Mouse (Mus musculus) heart, postnatal 0 days (tissue): ENCODE data around the gene Ficd. TPM values are rescaled to one million over a fixed set of nuclear protein-coding genes. Genes with fewer than 3 reads are reported as not detected.

Experiments used
- ATAC-seq: fragments of 200-750 bp; cut with Nextera tagmentation; 2 replicates; pipeline ENCODE4 v1.8.0; 2017; ENCODE audit warnings: low read depth, moderate number of reproducible peaks, moderate library complexity; ENCODE audit not compliant: insufficient read depth
- DNase-seq: peaks from one replicate; pipeline ENCODE4 v3.0.0-alpha.2; 2016; ENCODE audit warnings: low spot score
- H3K27ac ChIP-seq: fragments of 300-500 bp; sonication (generic); 2 replicates; pipeline ENCODE4 v1.5.1; 2014; ENCODE audit warnings: low read depth, mild to moderate bottlenecking
- H3K27me3 ChIP-seq: fragments of 300-500 bp; sonication (generic); 2 replicates; pipeline ENCODE4 v1.6.1; 2014; ENCODE audit warnings: low read length, mixed read lengths; ENCODE audit not compliant: control insufficient read depth, insufficient read depth
- H3K36me3 ChIP-seq: fragments of 300-500 bp; sonication (generic); replicated peaks from 2 replicates; pipeline ENCODE4 v1.6.1; 2014; ENCODE audit warnings: low read length, mixed read lengths; ENCODE audit not compliant: control insufficient read depth, insufficient read depth
- H3K4me1 ChIP-seq: fragments of 300-500 bp; sonication (generic); 2 replicates; pipeline ENCODE4 v1.6.1; 2014; ENCODE audit warnings: antibody characterized with exemption; ENCODE audit not compliant: control insufficient read depth, insufficient read depth
- H3K4me2 ChIP-seq: fragments of 300-500 bp; sonication (generic); 2 replicates; pipeline ENCODE4 v1.6.1; 2014; ENCODE audit warnings: low read depth, mild to moderate bottlenecking, low read length, moderate library complexity
- H3K4me3 ChIP-seq: fragments of 300-500 bp; sonication (generic); 2 replicates; pipeline ENCODE4 v1.5.1; 2014; ENCODE audit warnings: low read depth, low read length
- H3K9ac ChIP-seq: fragments of 300-500 bp; sonication (generic); replicated peaks from 2 replicates; pipeline ENCODE4 v1.6.1; 2014; ENCODE audit warnings: low read depth, low read length, mixed read lengths
- H3K9me3 ChIP-seq: fragments of 300-500 bp; sonication (generic); replicated peaks from 2 replicates; pipeline ENCODE4 v1.6.1; 2016; ENCODE audit warnings: low read length; ENCODE audit not compliant: control insufficient read depth
- CTCF ChIP-seq: IDR thresholded peaks from 2 replicates; pipeline ENCODE4 v1.5.1; 2016; ENCODE audit warnings: antibody characterized with exemption, control low read depth, low read depth
- EP300 ChIP-seq: IDR thresholded peaks from 2 replicates; pipeline ENCODE4 v1.6.1; 2016; ENCODE audit warnings: antibody characterized with exemption, low read depth
- WGBS: fragments of 180-500 bp; shearing (Covaris S2); extraction: QIAGEN DNeasy Blood & Tissue Kit; methylation state at CpG from one replicate; pipeline ENCODE4 v1.1.7; 2014; 5-methylcytosine and 5-hydroxymethylcytosine counted together
- polyA plus RNA-seq: library from polyadenylated mRNA; unstranded; fragments of >200 nt; fragmentation: Nextera tagmentation; extraction: Ambion mirVana; gene quantifications from 2 replicates; pipeline ENCODE4 v1.2.1, GENCODE M21; 2015
- total RNA-seq: library from RNA; depleted of rRNA; stranded (reverse); fragments of >200 nt; gene quantifications from 2 replicates; pipeline ENCODE4 v1.2.3, GENCODE M21; 2014; ENCODE audit warnings: low replicate concordance

Gene Ficd
- total and polyA plus RNA-seq, 2 experiments from 2014 or later = 4.1 to 5.5 TPM

DNA sequence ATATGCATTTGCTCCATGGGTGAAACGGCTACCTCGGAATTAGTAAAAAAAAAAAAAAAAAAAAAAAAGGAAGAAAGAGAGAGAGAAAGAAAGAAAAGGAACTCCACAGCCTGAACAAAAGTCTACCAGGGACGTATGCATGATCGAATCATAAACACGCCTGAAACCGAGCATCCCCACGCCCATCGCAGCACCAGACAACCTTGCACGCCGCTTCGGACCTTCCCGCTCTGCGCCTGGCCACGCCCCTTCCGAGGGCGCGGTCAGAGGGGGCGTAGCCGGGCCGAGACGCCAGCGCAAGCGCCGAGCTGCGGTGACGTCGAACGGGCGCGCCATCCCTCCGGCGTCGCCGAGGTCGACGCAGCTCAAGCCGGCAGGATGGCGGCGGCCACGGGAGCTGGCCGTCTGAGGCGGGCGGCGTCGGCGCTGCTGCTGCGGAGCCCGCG lies 36.9 kb downstream of the Ficd start, which contains the start of the genes Sart3 and Iscu:
Gene Sart3, minus strand, starts transcription at position 61 of the 446 bp plus-strand sequence.
Gene Iscu, plus strand, starts transcription at position 299 of the 446 bp plus-strand sequence.
- no peaks in the 10 kb centered on the region for H3K9me3 ChIP-seq
- WGBS = under 1% methylated on average over 49 of the region's 49 CpGs
- TF ChIP-seq CTCF (no peak), EP300 (no peak)
- ATAC-seq = peak; percentile 91
- peak; percentile 92 for DNase-seq
- peaks cover 38% of the 10 kb centered on the region for H3K36me3 ChIP-seq
- peak within 1 kb of the TSS; percentile 97 for H3K4me2 ChIP-seq
- H3K27ac ChIP-seq = peak within 1 kb of the TSS; percentile 97
- H3K4me3 ChIP-seq = peak within 1 kb of the TSS; percentile 79
- H3K9ac ChIP-seq = peak within 1 kb of the TSS; percentile 72
- H3K4me1 ChIP-seq = peaks cover 14% of the 10 kb centered on the region
- H3K27me3 ChIP-seq = no peaks in the 10 kb centered on the region

- TF ChIP-seq EP300 (no peak), CTCF (no peak)
- Histone ChIP-seq H3K27me3 (no peaks in the 10 kb centered on the region), H3K27ac (peak overlapping the region; percentile 54), H3K9ac (peak overlapping the region; percentile 68), H3K4me1 (peaks cover 14% of the 10 kb centered on the region), H3K4me2 (peak overlapping the region; percentile 97), H3K4me3 (peak overlapping the region; percentile 79), H3K9me3 (no peaks in the 10 kb centered on the region), H3K36me3 (peaks cover 37% of the 10 kb centered on the region)
- WGBS = under 1% methylated on average over 38 of the region's 38 CpGs
- ATAC-seq = peak; percentile 19
- DNase-seq = no peak
Observed at GRCm38 (mm10) chr5:113772905-113773519, 37.4 kb downstream of the Ficd start.

- Histone ChIP-seq H3K36me3 (peaks cover 39% of the 10 kb centered on the region), H3K27ac (0 out of 2 replicates have a peak overlapping the region, but pooled peaks have one; percentile 8), H3K4me1 (peaks cover 14% of the 10 kb centered on the region), H3K4me2 (peak overlapping the region; percentile 97), H3K9me3 (no peaks in the 10 kb centered on the region), H3K27me3 (no peaks in the 10 kb centered on the region), H3K9ac (no peak overlapping the region), H3K4me3 (peak overlapping the region; percentile 79)
- ATAC-seq = no peak
- peak; percentile 63 for DNase-seq
- under 1% methylated on average over 7 of the region's 7 CpGs for WGBS
- TF ChIP-seq CTCF (peak; percentile 92), EP300 (no peak)
Observed at GRCm38 (mm10) chr5:113773664-113774063, 38.1 kb downstream of the Ficd start.

DNA sequence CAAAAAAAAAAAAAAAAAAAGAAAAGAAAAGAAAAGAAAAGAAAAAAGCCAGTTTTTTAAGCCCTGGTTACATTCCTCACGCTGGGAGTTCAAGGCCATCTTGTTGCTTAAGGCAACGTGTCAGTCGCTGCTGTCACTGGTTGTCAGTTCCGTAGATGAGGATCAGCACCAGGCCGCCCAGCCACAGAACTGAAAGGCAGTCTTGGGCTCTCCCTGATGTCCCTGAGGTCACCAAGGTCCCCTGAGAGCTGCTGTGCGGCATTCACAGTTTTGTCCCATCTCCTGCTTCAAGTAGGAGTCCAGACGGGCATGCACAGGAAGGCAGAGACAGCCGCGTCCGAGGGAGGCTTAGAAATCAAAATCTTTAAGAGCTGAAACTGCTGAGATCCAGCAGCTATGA lies 40.0 kb downstream of the Ficd start:
- ATAC-seq (no peak), DNase-seq (no peak)
- H3K9me3 ChIP-seq = no peaks in the 10 kb centered on the region
- TF ChIP-seq EP300 (no peak), CTCF (no peak)
- H3K4me3 ChIP-seq = no peak overlapping the region
- H3K4me1 ChIP-seq = peaks cover 8% of the 10 kb centered on the region
- H3K4me2 ChIP-seq = no peak overlapping the region
- H3K27ac ChIP-seq = no peak overlapping the region
- H3K9ac ChIP-seq = no peak overlapping the region
- 89% methylated on average over 10 of the region's 10 CpGs for WGBS
- H3K36me3 ChIP-seq = peaks cover 39% of the 10 kb centered on the region
- H3K27me3 ChIP-seq = no peaks in the 10 kb centered on the region

GRCm38 (mm10) chr5:113776128-113776895 lies 40.7 kb downstream of the Ficd start:
- Histone ChIP-seq H3K27ac (no peak overlapping the region), H3K9me3 (no peaks in the 10 kb centered on the region), H3K4me3 (no peak overlapping the region), H3K4me2 (no peak overlapping the region), H3K4me1 (peaks cover 5% of the 10 kb centered on the region; the same call in 1 of the 2 replicates), H3K36me3 (peaks cover 39% of the 10 kb centered on the region), H3K27me3 (no peaks in the 10 kb centered on the region), H3K9ac (no peak overlapping the region)
- no peak for DNase-seq
- TF ChIP-seq CTCF (no peak), EP300 (no peak)
- no peak for ATAC-seq
- 89% methylated on average over 15 of the region's 15 CpGs for WGBS
